Mouse (Mus musculus) hindbrain, embryonic 11.5 days (tissue): ENCODE results near the gene Gabra1. TPM values are rescaled to one million over a fixed set of nuclear protein-coding genes. Genes with fewer than 3 reads are reported as not detected.

Experiments used
- ATAC-seq: fragments of 200-750 bp; cut with Nextera tagmentation; 2 replicates; pipeline ENCODE4 v1.8.0; 2017; ENCODE audit warnings: mild to moderate bottlenecking, moderate TSS enrichment, moderate library complexity; ENCODE audit not compliant: low FRiP score
- DNase-seq: peaks from one replicate; pipeline ENCODE4 v3.0.0-alpha.2; 2015; ENCODE audit warnings: low spot score
- H3K27ac ChIP-seq: fragments of 300-500 bp; sonication (generic); 2 replicates; pipeline ENCODE4 v1.5.1; 2014; ENCODE audit warnings: mild to moderate bottlenecking, low read depth, low read length
- H3K27me3 ChIP-seq: fragments of 300-500 bp; sonication (generic); 2 replicates; pipeline ENCODE4 v1.6.1; 2014; ENCODE audit warnings: mild to moderate bottlenecking, low read length, moderate library complexity, mixed read lengths; ENCODE audit not compliant: control insufficient read depth, insufficient read depth
- H3K36me3 ChIP-seq: fragments of 300-500 bp; sonication (generic); 2 replicates; pipeline ENCODE4 v1.6.1; 2014; ENCODE audit warnings: mild to moderate bottlenecking, low read length, moderate library complexity, mixed read lengths; ENCODE audit not compliant: control insufficient read depth, insufficient read depth
- H3K4me1 ChIP-seq: fragments of 300-500 bp; sonication (generic); replicated peaks from 2 replicates; pipeline ENCODE4 v1.6.1; 2014; ENCODE audit warnings: low read length, mixed read lengths; ENCODE audit not compliant: control insufficient read depth, insufficient read depth
- H3K4me2 ChIP-seq: fragments of 300-500 bp; sonication (generic); replicated peaks from 2 replicates; pipeline ENCODE4 v1.6.1; 2014; ENCODE audit warnings: mild to moderate bottlenecking, low read depth, low read length
- H3K4me3 ChIP-seq: fragments of 300-500 bp; sonication (generic); 2 replicates; pipeline ENCODE4 v1.5.1; 2014; ENCODE audit warnings: low read depth, low read length
- H3K9ac ChIP-seq: fragments of 300-500 bp; sonication (generic); 2 replicates; pipeline ENCODE4 v1.6.1; 2014; ENCODE audit warnings: low read depth, low read length
- H3K9me3 ChIP-seq: fragments of 300-500 bp; sonication (generic); 2 replicates; pipeline ENCODE4 v1.6.1; 2016; ENCODE audit warnings: low read length; ENCODE audit not compliant: control insufficient read depth
- WGBS: fragments of 180-500 bp; shearing (Covaris S2); extraction: QIAGEN DNeasy Blood & Tissue Kit; methylation state at CpG from one replicate; pipeline ENCODE4 v1.1.7; 2014; 5-methylcytosine and 5-hydroxymethylcytosine counted together
- polyA plus RNA-seq: library from polyadenylated mRNA; unstranded; fragments of >200 nt; fragmentation: Nextera tagmentation; extraction: Ambion mirVana; gene quantifications from 2 replicates; pipeline ENCODE4 v1.2.1, GENCODE M21; 2014

The Gabra1 gene
- polyA plus RNA-seq: 1.5 and 3.3 TPM in 2 replicates

DNA sequence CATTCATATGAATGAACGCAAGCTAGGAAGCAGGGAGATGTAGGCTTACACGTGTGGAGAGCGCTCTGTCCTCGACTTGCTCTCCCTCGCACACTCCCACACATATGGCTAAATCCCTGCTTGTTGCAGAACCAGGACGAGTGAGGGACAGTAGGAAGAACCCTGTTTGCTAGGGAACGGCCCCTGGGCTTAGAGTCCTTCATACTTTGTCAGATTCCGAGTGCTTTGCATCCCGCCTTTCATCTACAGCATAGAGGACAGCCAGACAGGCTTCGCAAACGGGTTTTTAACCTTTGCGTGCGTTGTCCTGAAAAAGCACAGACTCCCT, at the start of gene Gabra1:
Gene Gabra1 (minus strand): TSS at position 106 of the 328 bp plus-strand sequence.
- Histone ChIP-seq H3K9ac (peak within 1 kb of the TSS; percentile 61), H3K36me3 (no peaks in the 10 kb centered on the region), H3K4me2 (peak within 1 kb of the TSS; percentile 87), H3K9me3 (no peaks in the 10 kb centered on the region), H3K4me1 (no peaks in the 10 kb centered on the region), H3K27ac (no peak within 1 kb of the TSS), H3K4me3 (peak within 1 kb of the TSS; percentile 48), H3K27me3 (no peaks in the 10 kb centered on the region)
- DNase-seq: peak; percentile 55
- peak; percentile 80 for ATAC-seq
- WGBS: 2% methylated on average over 13 of the region's 13 CpGs

- Histone ChIP-seq H3K27me3 (no peaks in the 10 kb centered on the region), H3K4me2 (peak overlapping the region; percentile 87), H3K4me3 (peak overlapping the region; percentile 48), H3K9ac (peak overlapping the region; percentile 61), H3K9me3 (no peaks in the 10 kb centered on the region), H3K27ac (no peak overlapping the region), H3K4me1 (no peaks in the 10 kb centered on the region), H3K36me3 (no peaks in the 10 kb centered on the region)
- peak; percentile 74 for DNase-seq
- peak; percentile 91 for ATAC-seq
- WGBS: under 1% methylated on average over 35 of the region's 35 CpGs
Observed at GRCm38 (mm10) chr11:42181973-42182824, 531 bp downstream of the Gabra1 start.

DNA sequence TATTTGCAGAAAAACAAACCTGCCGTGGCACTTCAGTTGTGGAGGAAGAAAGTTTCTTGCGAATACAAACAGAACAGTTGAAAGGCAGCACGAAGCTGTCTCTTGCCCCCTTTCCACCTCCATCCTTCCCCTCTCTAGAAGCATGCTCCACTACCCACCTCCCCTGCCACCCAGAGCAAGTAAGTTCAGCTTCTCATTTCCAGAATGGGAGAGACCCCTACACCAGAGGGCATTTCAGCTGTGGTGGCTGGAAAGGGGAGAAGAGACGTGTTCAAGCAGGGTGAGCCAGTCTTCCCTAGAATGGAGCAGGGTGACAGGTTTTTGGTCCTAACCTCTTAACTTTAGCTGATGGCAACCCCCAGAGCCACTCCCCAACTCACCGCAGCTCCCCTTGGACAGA, 1.3 kb downstream of the Gabra1 start:
- H3K4me3 ChIP-seq: peak overlapping the region; percentile 48; the same call in 1 of the 2 replicates
- H3K4me2 ChIP-seq: peak overlapping the region; percentile 87
- H3K36me3 ChIP-seq: no peaks in the 10 kb centered on the region
- H3K4me1 ChIP-seq: no peaks in the 10 kb centered on the region
- 24% methylated on average over 5 of the region's 5 CpGs for whole genome bisulfite sequencing
- peak overlapping the region; percentile 61; the same call in 1 of the 2 replicates for H3K9ac ChIP-seq
- DNase-seq (peak; percentile 30), ATAC-seq (no peak)
- no peaks in the 10 kb centered on the region for H3K27me3 ChIP-seq
- no peaks in the 10 kb centered on the region for H3K9me3 ChIP-seq
- H3K27ac ChIP-seq: no peak overlapping the region

GRCm38 (mm10) chr11:42179535-42179934, 3.2 kb downstream of the Gabra1 start:
- H3K4me1 ChIP-seq: no peaks in the 10 kb centered on the region
- no peak overlapping the region for H3K9ac ChIP-seq
- no peak overlapping the region for H3K27ac ChIP-seq
- no peaks in the 10 kb centered on the region for H3K9me3 ChIP-seq
- H3K27me3 ChIP-seq: no peaks in the 10 kb centered on the region
- WGBS: 84% methylated on average over 5 of the region's 5 CpGs
- H3K4me3 ChIP-seq: no peak overlapping the region
- no peak overlapping the region for H3K4me2 ChIP-seq
- DNase-seq (no peak), ATAC-seq (no peak)
- H3K36me3 ChIP-seq: no peaks in the 10 kb centered on the region

DNA sequence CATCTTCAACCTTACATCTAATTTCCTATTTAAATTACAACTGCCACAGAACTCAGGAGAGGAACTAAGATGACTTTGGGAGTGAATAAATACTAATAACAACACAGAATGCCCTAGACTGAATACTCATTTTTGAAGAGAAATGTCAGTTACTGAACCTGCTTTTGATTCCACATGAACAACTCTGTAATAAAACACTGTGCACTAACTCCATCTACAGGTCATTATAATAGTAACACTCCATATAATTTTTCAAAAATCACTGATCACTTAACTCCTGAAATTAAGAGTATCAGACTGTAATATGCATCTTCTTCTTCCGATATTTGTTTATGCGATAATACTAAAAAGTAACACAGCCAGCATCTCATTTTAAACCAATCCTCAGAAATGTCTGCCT, 4.4 kb downstream of the Gabra1 start:
- DNase-seq (no peak), ATAC-seq (no peak)
- Histone ChIP-seq H3K9ac (no peak overlapping the region), H3K4me1 (no peaks in the 10 kb centered on the region), H3K4me2 (no peak overlapping the region), H3K4me3 (no peak overlapping the region), H3K27ac (no peak overlapping the region), H3K36me3 (no peaks in the 10 kb centered on the region), H3K27me3 (no peaks in the 10 kb centered on the region), H3K9me3 (no peaks in the 10 kb centered on the region)
- 91% methylated on average over 2 of the region's 2 CpGs for WGBS

DNA sequence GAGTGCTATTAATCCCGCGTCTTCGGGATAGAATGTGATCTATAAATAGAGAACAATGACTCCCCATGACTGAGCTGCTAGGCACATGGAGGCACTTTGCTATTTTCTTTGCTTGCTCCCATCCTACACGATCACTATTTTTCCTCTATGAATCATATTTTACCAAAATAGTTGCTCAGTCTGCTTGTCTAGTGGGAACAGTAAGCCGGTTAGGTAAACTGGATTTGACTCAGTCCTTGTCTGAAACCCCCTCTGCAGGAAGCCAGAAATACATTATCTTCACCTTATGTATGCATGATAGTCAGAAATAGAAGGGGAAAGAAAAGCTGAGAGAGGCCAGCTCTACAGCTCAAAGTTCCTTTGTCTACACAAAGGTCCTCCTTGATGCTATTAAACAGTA, 31.3 kb downstream of the Gabra1 start:
- H3K9ac ChIP-seq: no peak overlapping the region
- H3K4me3 ChIP-seq: no peak overlapping the region
- H3K4me1 ChIP-seq: no peaks in the 10 kb centered on the region
- H3K9me3 ChIP-seq: no peaks in the 10 kb centered on the region
- WGBS: 93% methylated on average over 5 of the region's 5 CpGs
- no peak overlapping the region for H3K4me2 ChIP-seq
- H3K36me3 ChIP-seq: no peaks in the 10 kb centered on the region
- DNase-seq (no peak), ATAC-seq (no peak)
- no peak overlapping the region for H3K27ac ChIP-seq
- H3K27me3 ChIP-seq: no peaks in the 10 kb centered on the region

DNA sequence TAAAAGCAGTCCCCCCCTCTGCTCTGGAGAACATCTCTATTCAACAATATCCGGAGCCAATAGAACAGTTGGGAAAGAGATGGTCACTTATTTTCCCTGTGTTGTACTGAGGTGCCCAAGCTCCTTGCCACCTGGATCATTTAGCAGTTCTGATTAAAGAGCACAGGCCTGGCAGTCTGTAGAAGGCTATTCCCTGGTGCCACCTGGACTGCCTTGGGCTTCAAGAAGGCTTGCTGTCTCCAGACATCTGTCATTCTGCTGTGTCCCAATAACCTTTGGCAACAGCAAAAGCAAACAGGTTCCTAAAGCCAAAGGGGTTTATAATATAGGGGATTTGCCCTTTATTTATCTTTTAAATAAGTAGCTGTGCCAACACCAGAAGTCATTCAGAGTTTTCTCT, 65.8 kb downstream of the Gabra1 start:
- no peak for ATAC-seq

GRCm38 (mm10) chr11:42110051-42110450, 72.7 kb downstream of the Gabra1 start:
- H3K27ac ChIP-seq: no peak overlapping the region
- no peak overlapping the region for H3K9ac ChIP-seq
- DNase-seq: no peak
- H3K36me3 ChIP-seq: no peaks in the 10 kb centered on the region
- ATAC-seq: no peak
- H3K9me3 ChIP-seq: no peaks in the 10 kb centered on the region
- H3K4me1 ChIP-seq: no peaks in the 10 kb centered on the region
- 65% methylated on average over 1 of the region's 1 CpGs for WGBS
- H3K27me3 ChIP-seq: no peaks in the 10 kb centered on the region
- H3K4me2 ChIP-seq: no peak overlapping the region
- no peak overlapping the region for H3K4me3 ChIP-seq

More for the DNA sequence above, 65.8 kb downstream of the Gabra1 start:
- H3K27me3 ChIP-seq: no peaks in the 10 kb centered on the region
- no peaks in the 10 kb centered on the region for H3K9me3 ChIP-seq
- H3K36me3 ChIP-seq: no peaks in the 10 kb centered on the region
- H3K9ac ChIP-seq: no peak overlapping the region
- no peak overlapping the region for H3K4me2 ChIP-seq
- no peak overlapping the region for H3K4me3 ChIP-seq
- no peaks in the 10 kb centered on the region for H3K4me1 ChIP-seq
- no peak overlapping the region for H3K27ac ChIP-seq
- WGBS: 95% methylated on average over 1 of the region's 1 CpGs
- DNase-seq: no peak

DNA sequence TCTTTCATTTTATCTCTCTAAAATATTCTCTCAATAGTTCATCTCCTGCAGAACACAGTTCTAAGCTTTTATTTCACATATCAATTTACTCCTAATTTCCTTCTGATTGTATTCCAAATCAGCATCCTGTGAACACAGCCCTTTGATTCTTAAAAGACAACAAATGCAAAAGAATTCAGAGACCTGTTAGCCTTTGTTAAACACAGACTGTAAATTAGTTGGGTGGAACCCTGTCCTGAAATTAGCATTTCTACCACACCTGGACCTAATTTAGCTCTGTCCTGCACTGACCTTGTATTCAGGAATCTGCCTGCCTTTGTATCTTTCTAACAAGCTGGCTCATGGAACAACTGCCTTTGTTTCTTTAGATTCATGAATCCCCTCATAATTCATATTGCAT, 73.1 kb downstream of the Gabra1 start:
- no peaks in the 10 kb centered on the region for H3K4me1 ChIP-seq
- no peak overlapping the region for H3K9ac ChIP-seq
- H3K27me3 ChIP-seq: no peaks in the 10 kb centered on the region
- H3K4me2 ChIP-seq: no peak overlapping the region
- H3K27ac ChIP-seq: no peak overlapping the region
- no peak for DNase-seq
- H3K36me3 ChIP-seq: no peaks in the 10 kb centered on the region
- no peak for ATAC-seq
- H3K4me3 ChIP-seq: no peak overlapping the region
- no peaks in the 10 kb centered on the region for H3K9me3 ChIP-seq
